Mouse (Mus musculus): Measurements from ENCODE around the gene Tmem63b. TPM values are rescaled to one million over a fixed set of nuclear protein-coding genes. Genes with fewer than 3 reads are reported as not detected.

Gene Tmem63b
- polyA plus RNA-seq, 1 experiment from 2014 or later = 55.2 TPM

DNA sequence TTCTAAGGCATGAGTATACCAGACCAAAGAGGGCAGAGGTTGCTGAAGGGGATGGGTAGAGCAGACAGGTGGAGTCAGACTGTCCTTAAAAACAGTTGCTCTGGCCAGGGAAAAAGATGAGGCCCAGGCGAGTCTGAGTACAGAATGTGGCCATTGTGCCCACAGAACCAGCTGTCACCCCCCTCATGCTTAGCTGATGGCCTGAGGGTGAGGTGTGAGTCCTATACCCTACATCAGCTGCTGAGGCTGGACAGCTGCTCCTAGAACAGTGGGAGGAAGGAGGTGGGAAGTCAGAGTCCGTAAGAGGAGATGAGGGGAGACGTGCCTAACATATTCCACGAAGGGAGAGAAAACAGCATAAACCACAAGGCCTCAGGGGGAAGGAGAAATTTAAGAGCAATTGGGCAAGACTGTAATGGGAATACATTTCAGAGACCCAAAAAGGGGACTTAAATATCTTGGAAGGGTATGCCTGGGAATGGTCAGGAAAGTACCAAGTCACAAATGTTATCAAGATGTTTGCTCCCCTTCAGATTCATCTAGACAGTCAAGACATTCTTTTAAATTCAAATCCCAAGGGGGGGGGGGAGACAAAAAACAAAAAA lies 70.6 kb downstream of the Tmem63b start:
- Histone ChIP-seq H3K4me2 (ENCODE audit: low read depth) (no peak overlapping the region), H3K4me1 (ENCODE audit: control insufficient read depth, insufficient read depth, low read length) (peaks cover 9% of the 10 kb centered on the region; the same call in 1 of the 2 replicates), H3K27me3 (ENCODE audit: control insufficient read depth, insufficient read depth, low read length) (no peaks in the 10 kb centered on the region), H3K9ac (ENCODE audit: low read length) (no peak overlapping the region), H3K9me3 (ENCODE audit: control insufficient read depth, low read length) (no peaks in the 10 kb centered on the region), H3K36me3 (ENCODE audit: control insufficient read depth, insufficient read depth, low read length) (no peaks in the 10 kb centered on the region), H3K27ac (ENCODE audit: low read depth, low read length) (no peak overlapping the region), H3K4me3 (ENCODE audit: low read depth, low read length) (no peak overlapping the region)
- ATAC-seq (ENCODE audit: insufficient read depth, low FRiP score, low TSS enrichment) = no peak
- DNase-seq (ENCODE audit: low spot score) = no peak
- WGBS = 67% methylated on average over 4 of the region's 4 CpGs

- WGBS = 87% methylated on average over 7 of the region's 7 CpGs
- no peaks in the 10 kb centered on the region for H3K36me3 ChIP-seq (ENCODE audit: control insufficient read depth, insufficient read depth, low read length)
- no peak for DNase-seq (ENCODE audit: low spot score)
- no peaks in the 10 kb centered on the region for H3K27me3 ChIP-seq (ENCODE audit: control insufficient read depth, insufficient read depth, low read length)
- H3K9me3 ChIP-seq (ENCODE audit: control insufficient read depth, low read length) = no peaks in the 10 kb centered on the region
- H3K27ac ChIP-seq (ENCODE audit: low read depth, low read length) = no peak overlapping the region
- ATAC-seq (ENCODE audit: insufficient read depth, low FRiP score, low TSS enrichment) = no peak
- no peak overlapping the region for H3K4me3 ChIP-seq (ENCODE audit: low read depth, low read length)
- no peak overlapping the region for H3K4me2 ChIP-seq (ENCODE audit: low read depth)
- no peaks in the 10 kb centered on the region for H3K4me1 ChIP-seq (ENCODE audit: control insufficient read depth, insufficient read depth, low read length)
- H3K9ac ChIP-seq (ENCODE audit: low read length) = no peak overlapping the region
These were observed 73.8 kb downstream of the Tmem63b start for GRCm38 (mm10) chr17:45612921-45613320.

- Histone ChIP-seq H3K27me3 (ENCODE audit: control insufficient read depth, insufficient read depth, low read length) (no peaks in the 10 kb centered on the region), H3K4me3 (ENCODE audit: low read depth, low read length) (no peak overlapping the region), H3K36me3 (ENCODE audit: control insufficient read depth, insufficient read depth, low read length) (no peaks in the 10 kb centered on the region), H3K27ac (ENCODE audit: low read depth, low read length) (no peak overlapping the region), H3K4me1 (ENCODE audit: control insufficient read depth, insufficient read depth, low read length) (no peaks in the 10 kb centered on the region), H3K9me3 (ENCODE audit: control insufficient read depth, low read length) (no peaks in the 10 kb centered on the region), H3K9ac (ENCODE audit: low read length) (no peak overlapping the region), H3K4me2 (ENCODE audit: low read depth) (no peak overlapping the region)
- no peak for ATAC-seq (ENCODE audit: insufficient read depth, low FRiP score, low TSS enrichment)
- WGBS = 84% methylated on average over 8 of the region's 8 CpGs
- no peak for DNase-seq (ENCODE audit: low spot score)
These were observed 74.7 kb downstream of the Tmem63b start for GRCm38 (mm10) chr17:45612008-45612407.

Other genes with a start within 250 kb of the Tmem63b start
- gene Spats1, start 211.5 kb downstream of the Tmem63b start, polyA plus RNA-seq (2014; fragmentation: Nextera tagmentation; extraction: Ambion mirVana) = 0.48 and 0.51 TPM in 2 replicates
- gene Aars2, start 180.1 kb downstream of the Tmem63b start, polyA plus RNA-seq (2014; fragmentation: Nextera tagmentation; extraction: Ambion mirVana) = 18.6 and 19.0 TPM in 2 replicates
- gene Tcte1, start 163.5 kb downstream of the Tmem63b start, polyA plus RNA-seq (2014; fragmentation: Nextera tagmentation; extraction: Ambion mirVana) = 1.4 and 1.8 TPM in 2 replicates
- 6.2 and 6.8 TPM in 2 replicates for gene Tmem151b, start 137.2 kb downstream of the Tmem63b start, polyA plus RNA-seq (2014; fragmentation: Nextera tagmentation; extraction: Ambion mirVana)
- 6.9 and 7.0 TPM in 2 replicates for gene Nfkbie, start 131.2 kb downstream of the Tmem63b start, polyA plus RNA-seq (2014; fragmentation: Nextera tagmentation; extraction: Ambion mirVana)
- 101 and 106 TPM in 2 replicates for gene Slc35b2, start 123.0 kb downstream of the Tmem63b start, polyA plus RNA-seq (2014; fragmentation: Nextera tagmentation; extraction: Ambion mirVana)
- 1,725 and 1,823 TPM in 2 replicates for gene Hsp90ab1, start 113.6 kb downstream of the Tmem63b start, polyA plus RNA-seq (2014; fragmentation: Nextera tagmentation; extraction: Ambion mirVana)
- gene Slc29a1, start 87.3 kb downstream of the Tmem63b start, polyA plus RNA-seq (2014; fragmentation: Nextera tagmentation; extraction: Ambion mirVana) = 44.1 and 48.7 TPM in 2 replicates
- gene Mymx, start 84.8 kb downstream of the Tmem63b start, polyA plus RNA-seq (2014; fragmentation: Nextera tagmentation; extraction: Ambion mirVana) = 4.8 and 5.3 TPM in 2 replicates
- gene Capn11, start 27.6 kb downstream of the Tmem63b start, polyA plus RNA-seq (2014; fragmentation: Nextera tagmentation; extraction: Ambion mirVana) = 0.15 and 0.57 TPM in 2 replicates
- gene Mrpl14, start 583 bp downstream of the Tmem63b start, polyA plus RNA-seq (2014; fragmentation: Nextera tagmentation; extraction: Ambion mirVana) = 102 and 108 TPM in 2 replicates
- gene 1600014C23Rik, start 46.9 kb upstream of the Tmem63b start, polyA plus RNA-seq (2014; fragmentation: Nextera tagmentation; extraction: Ambion mirVana) = not detected in 2 replicates